Mouse (Mus musculus) small intestine, adult 2 months (tissue): Measurements from ENCODE around the gene Adora2a.
A peak's percentile ranks its signal among the peaks of the same experiment; 100 is the strongest.

Source experiments
- CTCF ChIP-seq: fragments of 200-500 bp; IDR thresholded peaks from 2 replicates; pipeline ENCODE4 v1.5.1; 2012; ENCODE audit warnings: low read depth, mild to moderate bottlenecking, control low read depth, inconsistent platforms, low read length, moderate library complexity, mixed read lengths; ENCODE audit not compliant: insufficient replicate concordance, insufficient read length; ENCODE audit errors: extremely low read depth
- POLR2A ChIP-seq: fragments of 200-500 bp; IDR thresholded peaks from 2 replicates; pipeline ENCODE4 v1.6.1; 2012; ENCODE audit warnings: low read depth, mild to moderate bottlenecking, control low read depth, inconsistent platforms, low read length, moderate library complexity

- peak; percentile 20; the same call in 1 of the 2 replicates for TF ChIP-seq POLR2A
- no peak for TF ChIP-seq CTCF
Observed at GRCm38 (mm10) chr10:75365231-75365633, 48.6 kb downstream of the Adora2a start.
